Mouse (Mus musculus): ENCODE results near the gene Gm15013.

GRCm38 (mm10) chrX:139684410-139684774, 29.9 kb downstream of the Gm15013 start:
- TF ChIP-seq CTCF (IDR thresholded peaks at IDR 0.05; ENCODE audit: extremely low read depth, insufficient read length, insufficient replicate concordance, low read depth, low read length) (no peak), POLR2A (IDR thresholded peaks at IDR 0.05; ENCODE audit: low read depth, low read length) (no peak)

Measured in small intestine, adult 2 months (tissue).